Mouse (Mus musculus) embryo, embryonic 11 days (tissue): Measurements from ENCODE around the gene Usp46.

ENCODE experiments used
- DNase-seq: peaks from one replicate; pipeline ENCODE4 v3.0.0-alpha.2; 2015

Gene Usp46

DNA sequence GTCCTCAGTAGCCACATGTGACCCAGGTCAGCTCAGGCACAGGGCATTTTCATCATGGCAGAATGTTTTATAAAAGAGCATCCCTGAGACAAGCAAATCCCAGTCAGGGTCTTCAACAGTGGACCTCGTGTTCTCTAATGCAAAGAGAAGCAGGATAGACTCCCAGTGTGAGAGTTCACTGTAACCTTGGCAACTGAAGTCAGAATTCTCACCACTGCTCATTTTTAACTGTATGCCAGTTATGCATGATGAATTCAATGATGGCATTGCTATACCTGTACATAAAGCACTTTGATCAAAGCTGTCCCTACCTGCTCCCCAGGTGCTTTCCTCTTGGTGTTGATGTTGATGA lies 116.6 kb downstream of the Usp46 start:
- DNase-seq, result no peak

DNA sequence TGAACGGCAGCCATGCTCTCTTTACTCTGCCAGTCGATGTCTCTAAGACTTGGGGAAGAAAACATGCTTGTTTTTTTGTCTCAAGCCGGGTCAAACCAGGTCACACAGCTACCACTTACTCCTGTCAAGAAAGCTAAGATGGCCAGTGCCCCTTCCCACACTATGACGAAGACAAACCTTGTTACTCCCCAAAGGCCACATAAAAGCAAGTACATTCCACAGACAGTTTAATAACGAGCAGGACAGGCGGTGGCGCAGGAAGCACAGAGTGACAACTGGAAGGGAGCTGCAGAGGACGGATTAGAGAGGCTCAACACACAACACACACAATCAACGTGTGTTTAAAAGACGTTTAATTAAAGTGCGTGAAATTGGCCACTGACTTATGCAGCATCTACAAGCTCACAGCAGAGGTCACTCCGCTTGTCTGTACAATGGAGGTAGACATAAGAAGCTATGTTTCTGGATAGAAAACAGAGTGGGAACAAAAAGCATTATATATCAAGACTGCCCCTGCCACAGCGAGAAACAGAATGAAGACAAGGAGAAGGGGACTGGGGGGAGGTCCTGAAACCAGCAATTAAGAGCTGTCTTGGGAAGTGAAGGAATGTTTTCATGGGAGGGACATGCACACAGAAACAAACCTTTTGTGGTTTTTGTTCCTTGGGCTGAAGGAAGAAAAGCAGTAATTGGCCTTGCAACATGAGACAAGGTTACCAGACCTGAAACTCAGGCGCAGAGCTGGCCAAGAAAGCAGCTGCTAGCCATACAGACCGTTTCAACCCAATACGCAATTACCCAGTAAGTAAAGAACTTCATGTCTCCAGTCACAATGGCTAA lies 117.2 kb downstream of the Usp46 start:
- DNase-seq, result peak; percentile 44
